In genomic region chr2:93068942-93069341, GRCm38 (mm10) we compare ENCODE assay signal across 8 mouse cellular contexts. TPM values are rescaled to one million over a fixed set of nuclear protein-coding genes. Genes with fewer than 3 reads are reported as not detected.
DNase-seq lines count a peak whose midpoint lies in the region; ATAC-seq and TF ChIP-seq lines count a peak whose summit lies in the region.

No protein-coding gene starts in this region.

- no peak overlapping the region for H3K4me2 ChIP-seq in midbrain, embryonic 14.5 days (ENCODE audit: low read length)

- no peak for TF ChIP-seq EP300 in ES-Bruce4 (IDR thresholded peaks at IDR 0.05; ENCODE audit: insufficient read depth, low read depth, low read length)

- no peaks in the 10 kb centered on the region for H3K9me3 ChIP-seq in ES-Bruce4 (replicated peaks; ENCODE audit: control insufficient read depth, insufficient read depth, low read length, poor library complexity, severe bottlenecking)
- no peaks in the 10 kb centered on the region for H3K9me3 ChIP-seq in midbrain, embryonic 14.5 days (ENCODE audit: control insufficient read depth, low read length)

- H3K4me3 ChIP-seq in ES-Bruce4 (ENCODE audit: low read depth, low read length), result no peak overlapping the region
- H3K4me3 ChIP-seq in bone marrow macrophage, adult 2 months (ENCODE audit: insufficient read depth, low read length), result no peak overlapping the region
- H3K4me3 ChIP-seq in midbrain, embryonic 14.5 days (replicated peaks; ENCODE audit: low read depth, low read length), result no peak overlapping the region

- TF ChIP-seq POLR2A in ES-Bruce4 (IDR thresholded peaks at IDR 0.05; ENCODE audit: insufficient read depth, low read length), result no peak
- TF ChIP-seq POLR2A in bone marrow macrophage, adult 2 months (IDR thresholded peaks at IDR 0.05; ENCODE audit: borderline replicate concordance, low read depth, low read length), result no peak

- H3K27ac ChIP-seq in ES-Bruce4 (ENCODE audit: insufficient read depth, low read length), result no peak overlapping the region
- H3K27ac ChIP-seq in bone marrow macrophage, adult 2 months (ENCODE audit: insufficient read depth, low read depth, low read length), result no peak overlapping the region
- no peak overlapping the region for H3K27ac ChIP-seq in midbrain, embryonic 14.5 days (replicated peaks; ENCODE audit: low read depth, low read length)

- WGBS in midbrain, embryonic 14.5 days, result 40% methylated on average over 2 of the region's 2 CpGs

- no peaks in the 10 kb centered on the region for H3K27me3 ChIP-seq in ES-Bruce4 (ENCODE audit: control insufficient read depth, insufficient read depth, low read length, poor library complexity, severe bottlenecking)
- no peaks in the 10 kb centered on the region for H3K27me3 ChIP-seq in midbrain, embryonic 14.5 days (ENCODE audit: control insufficient read depth, insufficient read depth, low read length)

- H3K4me1 ChIP-seq in ES-Bruce4 (ENCODE audit: control insufficient read depth, insufficient read depth, low read length), result no peaks in the 10 kb centered on the region
- H3K4me1 ChIP-seq in bone marrow macrophage, adult 2 months (ENCODE audit: control insufficient read depth, insufficient read depth, low read length), result no peaks in the 10 kb centered on the region
- H3K4me1 ChIP-seq in midbrain, embryonic 14.5 days (ENCODE audit: control insufficient read depth, insufficient read depth, low read length), result 0 out of 2 replicates have a peak, but pooled peaks cover 8% of the 10 kb centered on the region

- peak; percentile 56 to 60 for DNase-seq in layer of hippocampus, postnatal 10 days (ENCODE audit: low spot score in 2 of 2)
- no peak for DNase-seq in layer of hippocampus, adult 8-10 months (ENCODE audit: low spot score in 2 of 2)
- peak; percentile 85 for DNase-seq in midbrain, embryonic 14.5 days
- DNase-seq in right cerebral cortex, postnatal 14 days, result no peak

- H3K9ac ChIP-seq in ES-Bruce4 (ENCODE audit: low read depth, poor library complexity, severe bottlenecking), result no peak overlapping the region
- H3K9ac ChIP-seq in midbrain, embryonic 14.5 days (replicated peaks; ENCODE audit: low read length), result no peak overlapping the region

- H3K36me3 ChIP-seq in ES-Bruce4 (ENCODE audit: control insufficient read depth, insufficient read depth, low read length, poor library complexity, severe bottlenecking), result no peaks in the 10 kb centered on the region
- no peaks in the 10 kb centered on the region for H3K36me3 ChIP-seq in midbrain, embryonic 14.5 days (ENCODE audit: control insufficient read depth, insufficient read depth, low read length)

- peak; percentile 50 for TF ChIP-seq CTCF in ES-Bruce4 (IDR thresholded peaks at IDR 0.05; ENCODE audit: low read depth, low read length)
- 0 out of 2 replicates have a peak, but pooled peaks have one; percentile 19 for TF ChIP-seq CTCF in bone marrow macrophage, adult 2 months (IDR thresholded peaks at IDR 0.05; ENCODE audit: low read depth, low read length)

- peak; percentile 53; the same call in 1 of the 2 replicates for ATAC-seq in granulocyte monocyte progenitor cell, adult 5-6 weeks (replicated peaks; ENCODE audit: poor library complexity, severe bottlenecking)
- no peak; the same call in 1 of the 2 replicates for ATAC-seq in midbrain, embryonic 14.5 days (ENCODE audit: low FRiP score, low TSS enrichment)
- ATAC-seq in megakaryocyte-erythroid progenitor cell, adult 5-6 weeks (replicated peaks; ENCODE audit: low FRiP score, low TSS enrichment, poor library complexity, severe bottlenecking), result no peak

RNA-seq across cellular contexts. Expression of gene Prdm11, which starts 23.0 kb away (rescaled TPM):
- 10 to 100 TPM; 24.9 to 25.9 TPM for total RNA-seq in layer of hippocampus, postnatal 10 days (2021)
- total RNA-seq in layer of hippocampus, adult 8-10 months (2022), result 10 to 100 TPM; 23.7 to 29.5 (median 26.6) TPM
- polyA plus RNA-seq in ES-Bruce4 (2011; ENCODE audit: insufficient read depth, insufficient read length, low read depth, missing spikeins), result 2.1 and 2.4 TPM in 2 replicates
- polyA plus RNA-seq in bone marrow macrophage, adult 2 months (2012; ENCODE audit: insufficient read depth, insufficient read length, missing spikeins), result 2.1 and 2.9 TPM in 2 replicates
- total RNA-seq in granulocyte monocyte progenitor cell, adult 5-6 weeks (2014; fragmentation: Nextera tagmentation), result 12.2 and 13.3 TPM in 2 replicates
- 3.3 and 6.1 TPM in 2 replicates for total RNA-seq in granulocyte monocyte progenitor cell, adult 5-6 weeks (2017)
- 2.4 and 2.6 TPM in 2 replicates for polyA plus RNA-seq in midbrain, embryonic 14.5 days (2014; fragmentation: Nextera tagmentation; extraction: Ambion mirVana)
- total RNA-seq in megakaryocyte-erythroid progenitor cell, adult 5-6 weeks (2014; fragmentation: Nextera tagmentation), result 9.6 and 24.6 TPM in 2 replicates
- 5.0 and 6.3 TPM in 2 replicates for total RNA-seq in megakaryocyte-erythroid progenitor cell, adult 5-6 weeks (2017)

Comparison
In these comparisons a context has a peak if more than half of its experiments do, and no peak if none do; other contexts are left out.
1. DNase-seq: peak in layer of hippocampus, postnatal 10 days (2 of 2) and midbrain, embryonic 14.5 days (single experiment); none in layer of hippocampus, adult 8-10 months (0 of 2) and right cerebral cortex, postnatal 14 days (single experiment).